Mouse (Mus musculus): ENCODE data around the gene Suds3.

Suds3 gene

DNA sequence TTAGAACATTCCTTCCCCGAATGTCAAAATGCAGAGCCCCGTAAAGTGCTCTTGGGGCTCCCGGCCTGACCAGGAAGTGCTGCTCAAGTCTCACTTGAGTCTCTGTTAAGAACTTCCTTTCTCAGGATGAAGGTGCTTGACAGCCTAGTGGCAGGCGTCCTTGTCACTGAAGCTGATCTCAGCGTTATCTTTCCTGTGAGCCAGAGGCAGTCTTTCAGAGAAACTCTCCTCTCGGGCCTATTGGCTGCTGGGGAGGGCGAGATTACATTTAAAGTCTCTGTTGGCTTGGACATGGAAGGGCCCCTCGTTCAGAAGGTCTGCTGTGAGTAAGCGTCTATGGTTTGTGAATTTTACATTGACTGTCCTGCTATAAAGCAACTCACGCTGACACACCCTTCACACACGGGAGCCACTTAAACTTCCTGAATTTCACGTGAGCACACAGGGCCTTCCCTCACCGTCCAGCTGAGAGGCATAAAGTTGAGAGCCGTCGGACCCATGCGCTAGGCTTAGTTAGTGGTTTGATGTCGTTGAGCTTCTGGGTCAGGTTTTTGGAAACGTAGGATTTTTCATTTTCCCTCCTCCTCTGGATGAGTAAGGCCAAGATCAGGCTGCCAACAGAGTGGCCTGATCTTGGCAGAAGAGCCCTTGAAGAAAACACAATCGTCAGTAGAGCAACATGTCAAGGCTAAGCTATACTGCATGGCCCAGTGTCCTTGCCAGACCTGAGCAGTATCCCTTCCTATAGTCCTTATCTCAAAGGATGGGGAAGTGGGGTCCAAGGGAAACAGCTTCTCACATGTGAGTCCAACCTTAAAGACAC lies 18.4 kb upstream of the Suds3 start:
- TF ChIP-seq POU5F1 (IDR thresholded peaks at IDR 0.05; ENCODE audit: borderline replicate concordance, low read length) (no peak), CTCF (conservative IDR thresholded peaks at IDR 0.05; ENCODE audit: low read length) (no peak), NANOG (IDR thresholded peaks at IDR 0.05; ENCODE audit: borderline replicate concordance, low read length) (no peak)
- no peak overlapping the region for H3K4me3 ChIP-seq (replicated peaks; ENCODE audit: low read length)
- peaks cover 62% of the 10 kb centered on the region for H3K4me1 ChIP-seq (replicated peaks; ENCODE audit: low read depth, low read length)
- H3K36me3 ChIP-seq (ENCODE audit: insufficient read depth, low read length), result no peaks in the 10 kb centered on the region
- no peaks in the 10 kb centered on the region for H3K9me3 ChIP-seq (ENCODE audit: low read length)
- no peaks in the 10 kb centered on the region for H3K27me3 ChIP-seq (ENCODE audit: insufficient read depth, low read length)

DNA sequence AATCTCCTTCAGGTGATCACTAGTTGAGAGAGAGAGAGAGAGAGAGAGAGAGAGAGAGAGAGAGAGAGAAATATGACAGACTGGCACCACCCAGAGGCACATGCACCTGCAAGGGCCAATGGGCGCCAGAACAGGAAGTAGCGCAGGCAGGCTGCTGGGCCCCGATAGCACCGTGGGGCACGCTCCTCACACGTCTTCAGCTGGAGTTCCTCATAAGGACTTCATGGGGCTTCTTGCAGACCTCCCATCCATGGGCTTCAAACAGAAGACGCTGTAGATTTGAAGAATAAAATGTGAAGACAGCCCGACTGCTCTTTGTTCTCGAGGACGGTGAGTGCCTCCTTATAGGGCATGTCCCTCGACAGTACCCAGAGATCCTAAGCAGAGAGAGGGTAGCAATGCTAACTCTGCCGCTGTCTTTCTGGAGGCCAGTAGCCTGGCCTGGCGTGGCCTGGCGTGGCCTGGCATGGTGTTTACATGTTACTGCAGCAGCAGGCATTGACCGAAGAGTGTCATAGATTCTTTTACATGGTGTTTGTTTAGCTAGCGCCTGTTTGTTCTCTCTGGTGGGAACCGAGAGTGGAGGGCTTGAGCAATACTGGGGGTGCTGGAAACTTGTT lies 17.6 kb upstream of the Suds3 start:
- H3K9me3 ChIP-seq (ENCODE audit: low read length), result no peaks in the 10 kb centered on the region
- TF ChIP-seq CTCF (conservative IDR thresholded peaks at IDR 0.05; ENCODE audit: low read length) (no peak), POU5F1 (IDR thresholded peaks at IDR 0.05; ENCODE audit: borderline replicate concordance, low read length) (no peak), NANOG (IDR thresholded peaks at IDR 0.05; ENCODE audit: borderline replicate concordance, low read length) (no peak)
- peaks cover 61% of the 10 kb centered on the region for H3K4me1 ChIP-seq (replicated peaks; ENCODE audit: low read depth, low read length)
- no peak overlapping the region for H3K4me3 ChIP-seq (replicated peaks; ENCODE audit: low read length)
- no peaks in the 10 kb centered on the region for H3K36me3 ChIP-seq (ENCODE audit: insufficient read depth, low read length)
- H3K27me3 ChIP-seq (ENCODE audit: insufficient read depth, low read length), result no peaks in the 10 kb centered on the region

DNA sequence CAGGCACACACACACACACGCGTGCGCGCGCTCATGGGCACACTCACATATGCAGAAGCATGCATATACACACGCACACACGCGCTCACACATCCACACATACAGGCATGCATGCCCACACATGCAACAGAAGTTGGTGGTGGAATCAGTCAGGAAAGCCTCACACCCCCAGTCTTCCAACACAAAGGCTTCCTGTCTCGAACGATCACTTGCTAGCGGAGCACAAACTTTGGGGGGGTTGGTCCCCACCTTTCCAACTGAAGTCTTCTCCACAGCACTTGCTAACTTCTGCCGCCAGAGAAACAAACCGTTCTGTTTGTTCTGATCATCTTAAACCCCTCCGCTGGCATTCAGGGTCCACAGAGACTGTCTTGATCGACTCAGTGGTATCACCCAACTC lies 14.8 kb upstream of the Suds3 start:
- no peaks in the 10 kb centered on the region for H3K27me3 ChIP-seq (ENCODE audit: insufficient read depth, low read length)

DNA sequence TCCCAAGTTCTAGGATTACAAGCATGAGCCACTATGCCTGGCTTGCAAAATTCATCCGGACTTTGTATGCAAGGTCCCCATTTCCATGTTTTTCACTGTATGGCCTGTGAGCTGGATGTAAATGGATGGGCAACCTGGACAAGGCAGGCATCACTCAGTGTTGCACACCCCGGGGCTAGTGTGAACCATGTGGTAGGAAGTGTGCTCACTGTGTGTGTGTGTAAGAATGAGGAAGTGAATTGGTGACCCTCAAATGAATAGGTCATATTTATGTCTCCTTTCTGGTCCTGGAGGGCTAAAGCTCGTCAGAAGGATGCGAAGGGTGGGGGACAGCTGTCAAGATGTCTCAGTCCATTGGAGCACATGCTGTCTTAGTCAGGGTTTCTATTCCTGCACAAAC lies 11.1 kb upstream of the Suds3 start:
- H3K4me3 ChIP-seq (replicated peaks; ENCODE audit: low read length), result no peak overlapping the region
- TF ChIP-seq NANOG (IDR thresholded peaks at IDR 0.05; ENCODE audit: borderline replicate concordance, low read length), result no peak
- H3K9me3 ChIP-seq (ENCODE audit: low read length), result no peaks in the 10 kb centered on the region
- H3K36me3 ChIP-seq (ENCODE audit: insufficient read depth, low read length), result no peaks in the 10 kb centered on the region
- H3K4me1 ChIP-seq (replicated peaks; ENCODE audit: low read depth, low read length), result peaks cover 50% of the 10 kb centered on the region
- H3K27me3 ChIP-seq (ENCODE audit: insufficient read depth, low read length), result 0 out of 2 replicates have a peak, but pooled peaks cover 7% of the 10 kb centered on the region

More for the DNA sequence above, 14.8 kb upstream of the Suds3 start:
- TF ChIP-seq NANOG (IDR thresholded peaks at IDR 0.05; ENCODE audit: borderline replicate concordance, low read length), result no peak
- TF ChIP-seq POU5F1 (IDR thresholded peaks at IDR 0.05; ENCODE audit: borderline replicate concordance, low read length), result no peak
- no peak for TF ChIP-seq CTCF (conservative IDR thresholded peaks at IDR 0.05; ENCODE audit: low read length)
- no peaks in the 10 kb centered on the region for H3K9me3 ChIP-seq (ENCODE audit: low read length)
- H3K36me3 ChIP-seq (ENCODE audit: insufficient read depth, low read length), result no peaks in the 10 kb centered on the region
- peaks cover 47% of the 10 kb centered on the region for H3K4me1 ChIP-seq (replicated peaks; ENCODE audit: low read depth, low read length)
- H3K4me3 ChIP-seq (replicated peaks; ENCODE audit: low read length), result no peak overlapping the region

DNA sequence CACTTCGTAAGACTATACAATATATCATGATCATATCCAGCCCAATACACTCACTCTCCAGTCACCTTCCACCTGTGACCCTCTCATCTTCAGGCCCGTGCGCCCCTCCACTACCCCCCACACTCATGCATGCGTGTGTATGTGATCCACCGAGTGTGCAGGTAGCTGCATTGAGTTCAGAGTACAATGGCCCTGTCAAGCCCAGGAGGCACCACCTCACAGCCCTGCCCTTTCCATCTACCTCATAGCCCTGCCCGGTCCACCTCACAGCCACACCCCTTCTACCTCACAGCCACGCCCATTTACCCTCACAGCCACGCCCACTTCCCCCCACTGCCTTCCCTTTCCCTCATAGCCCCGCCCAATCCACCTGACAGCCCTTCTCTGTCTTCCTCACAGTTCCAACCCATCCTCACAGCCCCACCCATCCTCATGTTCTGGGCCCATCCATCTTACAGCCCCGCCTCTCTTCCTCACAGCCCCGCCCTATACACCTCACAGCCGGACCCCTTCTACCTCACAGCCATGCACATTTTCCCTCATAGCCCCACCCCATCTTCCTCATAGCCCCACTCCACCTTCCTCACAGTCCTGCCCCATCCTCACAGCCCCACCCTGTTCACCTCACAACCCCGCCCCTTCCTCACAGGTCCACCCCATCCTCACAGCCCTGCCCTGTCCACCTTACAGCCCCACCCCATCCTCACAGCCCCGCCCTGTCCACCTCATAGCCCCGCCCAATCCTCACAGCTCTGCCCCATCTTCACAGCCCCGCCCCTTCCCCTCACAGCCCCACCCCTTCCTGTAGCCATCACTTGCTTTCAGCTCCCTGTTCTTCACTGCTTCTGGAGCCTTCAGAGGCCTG lies 9.8 kb upstream of the Suds3 start:
- Histone ChIP-seq H3K36me3 (ENCODE audit: insufficient read depth, low read length) (no peaks in the 10 kb centered on the region), H3K4me1 (replicated peaks; ENCODE audit: low read depth, low read length) (peaks cover 60% of the 10 kb centered on the region), H3K4me3 (replicated peaks; ENCODE audit: low read length) (no peak overlapping the region; the same call in 1 of the 2 replicates), H3K27me3 (ENCODE audit: insufficient read depth, low read length) (peaks cover 19% of the 10 kb centered on the region), H3K9me3 (ENCODE audit: low read length) (no peaks in the 10 kb centered on the region)
- TF ChIP-seq POU5F1 (IDR thresholded peaks at IDR 0.05; ENCODE audit: borderline replicate concordance, low read length), result no peak
- no peak for TF ChIP-seq CTCF (conservative IDR thresholded peaks at IDR 0.05; ENCODE audit: low read length)
- TF ChIP-seq NANOG (IDR thresholded peaks at IDR 0.05; ENCODE audit: borderline replicate concordance, low read length), result no peak

DNA sequence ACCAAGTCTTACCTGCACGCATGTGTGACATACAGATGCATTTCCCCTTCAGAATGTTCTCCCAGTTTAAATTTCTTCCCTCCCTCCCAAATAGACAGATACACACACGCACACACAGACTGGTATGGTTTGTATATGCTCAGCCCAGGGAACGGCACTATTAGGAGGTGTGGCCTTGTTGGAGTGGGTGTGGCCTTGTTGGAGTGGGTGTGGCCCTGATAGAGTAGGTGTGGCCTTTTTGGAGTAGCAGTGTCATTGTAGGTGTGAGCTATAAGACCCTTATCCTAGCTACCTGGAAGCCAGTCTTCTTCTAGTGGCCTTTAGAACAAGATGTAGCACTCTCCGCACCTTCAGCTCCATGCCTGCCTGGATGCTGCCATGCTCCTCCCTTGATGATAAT lies 7.9 kb upstream of the Suds3 start:
- Histone ChIP-seq H3K4me3 (replicated peaks; ENCODE audit: low read length) (0 out of 2 replicates have a peak overlapping the region, but pooled peaks have one; percentile 21), H3K27me3 (ENCODE audit: insufficient read depth, low read length) (peaks cover 23% of the 10 kb centered on the region), H3K36me3 (ENCODE audit: insufficient read depth, low read length) (no peaks in the 10 kb centered on the region), H3K9me3 (ENCODE audit: low read length) (no peaks in the 10 kb centered on the region), H3K4me1 (replicated peaks; ENCODE audit: low read depth, low read length) (peaks cover 58% of the 10 kb centered on the region)
- TF ChIP-seq CTCF (conservative IDR thresholded peaks at IDR 0.05; ENCODE audit: low read length), result no peak
- no peak for TF ChIP-seq POU5F1 (IDR thresholded peaks at IDR 0.05; ENCODE audit: borderline replicate concordance, low read length)
- TF ChIP-seq NANOG (IDR thresholded peaks at IDR 0.05; ENCODE audit: borderline replicate concordance, low read length), result no peak

DNA sequence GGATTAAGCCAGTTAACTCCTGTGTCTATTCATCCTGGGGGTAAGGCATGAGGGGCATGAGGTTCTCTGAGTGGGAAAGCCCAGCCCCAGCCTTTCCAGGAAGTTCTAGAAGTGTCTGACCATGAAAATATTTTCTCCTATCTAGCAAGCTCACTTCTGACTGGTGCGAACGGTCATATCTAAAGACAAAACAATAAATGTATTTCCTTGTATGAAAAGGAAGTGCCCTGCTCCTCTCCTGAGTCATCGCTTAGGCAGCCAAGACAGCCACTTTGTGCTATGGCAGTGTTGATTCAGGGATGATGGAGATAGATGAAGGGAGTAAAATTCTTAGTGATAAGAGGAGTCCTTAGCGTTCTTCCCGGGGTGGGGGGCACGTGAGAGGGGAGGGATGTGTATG lies 7.2 kb upstream of the Suds3 start:
- Histone ChIP-seq H3K27me3 (ENCODE audit: insufficient read depth, low read length) (peaks cover 23% of the 10 kb centered on the region), H3K4me3 (replicated peaks; ENCODE audit: low read length) (no peak overlapping the region), H3K36me3 (ENCODE audit: insufficient read depth, low read length) (no peaks in the 10 kb centered on the region), H3K4me1 (replicated peaks; ENCODE audit: low read depth, low read length) (peaks cover 56% of the 10 kb centered on the region), H3K9me3 (ENCODE audit: low read length) (no peaks in the 10 kb centered on the region)
- TF ChIP-seq NANOG (IDR thresholded peaks at IDR 0.05; ENCODE audit: borderline replicate concordance, low read length), result no peak
- TF ChIP-seq CTCF (conservative IDR thresholded peaks at IDR 0.05; ENCODE audit: low read length), result no peak
- no peak for TF ChIP-seq POU5F1 (IDR thresholded peaks at IDR 0.05; ENCODE audit: borderline replicate concordance, low read length)

DNA sequence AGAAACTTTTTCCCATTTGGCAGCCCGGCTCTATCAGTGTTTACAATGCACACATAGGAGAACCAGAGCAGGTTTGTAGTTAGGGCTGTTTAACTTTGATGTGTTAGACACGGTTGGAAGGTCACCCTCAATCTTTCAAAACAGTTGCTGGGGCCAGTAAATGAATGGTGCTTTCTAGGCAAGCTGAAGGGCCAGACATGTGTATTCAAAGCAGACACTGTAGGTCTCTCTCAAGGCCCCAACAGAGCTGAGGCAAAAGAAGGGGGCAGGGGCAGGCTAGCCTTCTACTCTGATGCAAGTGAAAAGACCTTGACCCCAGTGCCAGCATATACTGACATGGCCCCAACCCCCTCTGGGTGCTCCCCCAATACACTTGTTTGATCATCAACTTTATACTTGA lies 5.7 kb upstream of the Suds3 start:
- no peak for TF ChIP-seq POU5F1 (IDR thresholded peaks at IDR 0.05; ENCODE audit: borderline replicate concordance, low read length)
- TF ChIP-seq CTCF (conservative IDR thresholded peaks at IDR 0.05; ENCODE audit: low read length), result no peak
- no peak for TF ChIP-seq NANOG (IDR thresholded peaks at IDR 0.05; ENCODE audit: borderline replicate concordance, low read length)
- peaks cover 61% of the 10 kb centered on the region for H3K4me1 ChIP-seq (replicated peaks; ENCODE audit: low read depth, low read length)
- peak overlapping the region; percentile 93 for H3K4me3 ChIP-seq (replicated peaks; ENCODE audit: low read length)

More for the DNA sequence above, 5.7 kb upstream of the Suds3 start:
- Histone ChIP-seq H3K36me3 (ENCODE audit: insufficient read depth, low read length) (no peaks in the 10 kb centered on the region), H3K9me3 (ENCODE audit: low read length) (no peaks in the 10 kb centered on the region), H3K27me3 (ENCODE audit: insufficient read depth, low read length) (peaks cover 23% of the 10 kb centered on the region)

Measured in E14TG2a.4 (cell line).